Mouse (Mus musculus) bone marrow macrophage, adult 2 months (primary cell): Measurements from ENCODE around the gene Plcxd1.

Experiments
- CTCF ChIP-seq: IDR thresholded peaks from 2 replicates; pipeline ENCODE4 v1.5.1; 2012; ENCODE audit warnings: low read depth, mild to moderate bottlenecking, low read length, moderate library complexity
- POLR2A ChIP-seq: IDR thresholded peaks from 2 replicates; pipeline ENCODE4 v1.6.1; 2012; ENCODE audit warnings: mild to moderate bottlenecking, low read depth, low read length, borderline replicate concordance

GRCm38 (mm10) chr5:110102853-110103625 lies 3.3 kb downstream of the Plcxd1 start:
- TF ChIP-seq CTCF: no peak
- no peak for TF ChIP-seq POLR2A
